Mouse (Mus musculus) hindbrain, embryonic 10.5 days (tissue): ENCODE measurements at regions not wholly inside any gene's neighbourhood (a gene's known extent, or its start where the extent isn't known, plus 50 kb on each side); places are given as distances from the start of the nearest gene placed in this dataset.

Source experiments
- DNase-seq: peaks from one replicate; pipeline ENCODE4 v3.0.0-alpha.2; 2017; ENCODE audit warnings: low spot score
- H3K27ac ChIP-seq: fragments of 300-500 bp; sonication (generic); 2 replicates; pipeline ENCODE4 v1.5.1; 2016; ENCODE audit warnings: mild to moderate bottlenecking, moderate library complexity
- H3K27me3 ChIP-seq: fragments of 300-500 bp; sonication (generic); 2 replicates; pipeline ENCODE4 v1.6.1; 2016; ENCODE audit warnings: mild to moderate bottlenecking; ENCODE audit not compliant: poor library complexity, insufficient read depth, severe bottlenecking
- H3K36me3 ChIP-seq: fragments of 300-500 bp; sonication (generic); 2 replicates; pipeline ENCODE4 v1.6.1; 2016; ENCODE audit warnings: mild to moderate bottlenecking, moderate library complexity
- H3K4me1 ChIP-seq: fragments of 300-500 bp; sonication (generic); replicated peaks from 2 replicates; pipeline ENCODE4 v1.6.1; 2016; ENCODE audit warnings: mild to moderate bottlenecking
- H3K4me3 ChIP-seq: fragments of 300-500 bp; sonication (generic); 2 replicates; pipeline ENCODE4 v1.5.1; 2016; ENCODE audit warnings: mild to moderate bottlenecking, moderate library complexity
- H3K9me3 ChIP-seq: fragments of 300-500 bp; sonication (generic); 2 replicates; pipeline ENCODE4 v1.6.1; 2016; ENCODE audit warnings: mild to moderate bottlenecking, moderate library complexity
- WGBS: fragments of 180-500 bp; shearing (Covaris S2); methylation state at CpG from one replicate; pipeline ENCODE4 v1.1.7; 2016; 5-methylcytosine and 5-hydroxymethylcytosine counted together

- 52% methylated on average over 2 of the region's 2 CpGs for WGBS
- peak; percentile 51 for DNase-seq
- Histone ChIP-seq H3K9me3 (no peaks in the 10 kb centered on the region), H3K4me1 (peaks cover 29% of the 10 kb centered on the region), H3K27ac (peak overlapping the region; percentile 74), H3K4me3 (no peak overlapping the region), H3K36me3 (no peaks in the 10 kb centered on the region), H3K27me3 (no peaks in the 10 kb centered on the region)
Measured at GRCm38 (mm10) chr1:169439621-169440020, 91.6 kb downstream of the Nuf2 start.

- Histone ChIP-seq H3K27me3 (no peaks in the 10 kb centered on the region), H3K27ac (peak overlapping the region; percentile 74; the same call in 1 of the 2 replicates), H3K4me3 (no peak overlapping the region), H3K36me3 (no peaks in the 10 kb centered on the region), H3K4me1 (peaks cover 29% of the 10 kb centered on the region), H3K9me3 (no peaks in the 10 kb centered on the region)
- no peak for DNase-seq
- WGBS, result 68% methylated on average over 3 of the region's 3 CpGs
Measured at GRCm38 (mm10) chr1:169438006-169438405, 93.3 kb downstream of the Nuf2 start.

- Histone ChIP-seq H3K4me3 (no peak overlapping the region), H3K9me3 (no peaks in the 10 kb centered on the region), H3K27ac (no peak overlapping the region), H3K4me1 (no peaks in the 10 kb centered on the region), H3K27me3 (no peaks in the 10 kb centered on the region), H3K36me3 (no peaks in the 10 kb centered on the region)
- WGBS, result 79% methylated on average over 3 of the region's 3 CpGs
- DNase-seq, result no peak
Measured at GRCm38 (mm10) chr1:169422408-169422807, 108.9 kb downstream of the Nuf2 start.

- WGBS, result 56% methylated on average over 1 of the region's 1 CpGs
- DNase-seq, result no peak
- H3K27ac ChIP-seq, result no peak overlapping the region
Measured at GRCm38 (mm10) chr1:169421671-169422070, 109.6 kb downstream of the Nuf2 start.

GRCm38 (mm10) chr1:169418665-169419045 is 112.6 kb downstream of the Nuf2 start:
- no peak overlapping the region for H3K27ac ChIP-seq
- H3K27me3 ChIP-seq, result no peaks in the 10 kb centered on the region
- no peaks in the 10 kb centered on the region for H3K36me3 ChIP-seq
- no peaks in the 10 kb centered on the region for H3K4me1 ChIP-seq
- WGBS, result 87% methylated on average over 4 of the region's 4 CpGs
- no peak for DNase-seq
- no peak overlapping the region for H3K4me3 ChIP-seq
- no peaks in the 10 kb centered on the region for H3K9me3 ChIP-seq

More at GRCm38 (mm10) chr1:169421671-169422070, 109.6 kb downstream of the Nuf2 start:
- Histone ChIP-seq H3K4me1 (no peaks in the 10 kb centered on the region), H3K27me3 (no peaks in the 10 kb centered on the region), H3K4me3 (no peak overlapping the region), H3K36me3 (no peaks in the 10 kb centered on the region), H3K9me3 (no peaks in the 10 kb centered on the region)

GRCm38 (mm10) chr1:169417979-169418664 is 113.1 kb downstream of the Nuf2 start:
- H3K36me3 ChIP-seq, result no peaks in the 10 kb centered on the region
- no peak overlapping the region for H3K4me3 ChIP-seq
- no peaks in the 10 kb centered on the region for H3K4me1 ChIP-seq
- H3K9me3 ChIP-seq, result no peaks in the 10 kb centered on the region
- 83% methylated on average over 10 of the region's 10 CpGs for WGBS
- DNase-seq, result no peak
- H3K27ac ChIP-seq, result no peak overlapping the region
- no peaks in the 10 kb centered on the region for H3K27me3 ChIP-seq

GRCm38 (mm10) chr1:169416701-169417100 is 114.6 kb downstream of the Nuf2 start:
- Histone ChIP-seq H3K4me3 (no peak overlapping the region), H3K9me3 (no peaks in the 10 kb centered on the region), H3K27me3 (no peaks in the 10 kb centered on the region), H3K4me1 (no peaks in the 10 kb centered on the region), H3K36me3 (no peaks in the 10 kb centered on the region), H3K27ac (no peak overlapping the region)
- WGBS, result 94% methylated on average over 1 of the region's 1 CpGs
- DNase-seq, result no peak

- DNase-seq, result no peak
- no peaks in the 10 kb centered on the region for H3K27me3 ChIP-seq
- no peak overlapping the region for H3K4me3 ChIP-seq
- no peaks in the 10 kb centered on the region for H3K9me3 ChIP-seq
- 87% methylated on average over 2 of the region's 2 CpGs for WGBS
- H3K36me3 ChIP-seq, result no peaks in the 10 kb centered on the region
- H3K27ac ChIP-seq, result no peak overlapping the region
- H3K4me1 ChIP-seq, result no peaks in the 10 kb centered on the region
Measured at GRCm38 (mm10) chr1:169408120-169408519, 123.1 kb downstream of the Nuf2 start.

- no peaks in the 10 kb centered on the region for H3K9me3 ChIP-seq
- no peaks in the 10 kb centered on the region for H3K36me3 ChIP-seq
- peak; percentile 49 for DNase-seq
- no peak overlapping the region for H3K27ac ChIP-seq
- peaks cover 19% of the 10 kb centered on the region for H3K4me1 ChIP-seq
- WGBS, result 44% methylated on average over 6 of the region's 6 CpGs
- no peak overlapping the region for H3K4me3 ChIP-seq
- no peaks in the 10 kb centered on the region for H3K27me3 ChIP-seq
Measured at GRCm38 (mm10) chr1:169400841-169401240, 130.4 kb downstream of the Nuf2 start.

- H3K27me3 ChIP-seq, result no peaks in the 10 kb centered on the region
- peaks cover 19% of the 10 kb centered on the region for H3K4me1 ChIP-seq
- no peak overlapping the region for H3K4me3 ChIP-seq
- 92% methylated on average over 4 of the region's 4 CpGs for WGBS
- H3K9me3 ChIP-seq, result no peaks in the 10 kb centered on the region
- no peaks in the 10 kb centered on the region for H3K36me3 ChIP-seq
- H3K27ac ChIP-seq, result no peak overlapping the region
- DNase-seq, result no peak
Measured at GRCm38 (mm10) chr1:169397371-169397770, 133.9 kb downstream of the Nuf2 start.

GRCm38 (mm10) chr1:169387056-169387455 is 144.2 kb downstream of the Nuf2 start:
- Histone ChIP-seq H3K4me1 (peaks cover 34% of the 10 kb centered on the region), H3K36me3 (no peaks in the 10 kb centered on the region), H3K9me3 (no peaks in the 10 kb centered on the region), H3K27me3 (no peaks in the 10 kb centered on the region), H3K27ac (peak overlapping the region; percentile 74; the same call in 1 of the 2 replicates), H3K4me3 (no peak overlapping the region)
- 86% methylated on average over 1 of the region's 1 CpGs for WGBS
- no peak for DNase-seq

- Histone ChIP-seq H3K4me3 (no peak overlapping the region), H3K9me3 (no peaks in the 10 kb centered on the region), H3K27me3 (no peaks in the 10 kb centered on the region), H3K36me3 (no peaks in the 10 kb centered on the region), H3K4me1 (peaks cover 34% of the 10 kb centered on the region), H3K27ac (peak overlapping the region; percentile 74)
- no peak for DNase-seq
- 60% methylated on average over 10 of the region's 10 CpGs for WGBS
Measured at GRCm38 (mm10) chr1:169385740-169386424, 145.4 kb downstream of the Nuf2 start.

- no peak overlapping the region for H3K27ac ChIP-seq
- no peaks in the 10 kb centered on the region for H3K4me1 ChIP-seq
- no peak overlapping the region for H3K4me3 ChIP-seq
- no peaks in the 10 kb centered on the region for H3K9me3 ChIP-seq
- H3K36me3 ChIP-seq, result no peaks in the 10 kb centered on the region
- 83% methylated on average over 1 of the region's 1 CpGs for WGBS
- no peaks in the 10 kb centered on the region for H3K27me3 ChIP-seq
- no peak for DNase-seq
Measured at GRCm38 (mm10) chr1:169374686-169375085, 156.6 kb downstream of the Nuf2 start.
